In genomic region chr13:99367554-99368174, GRCm38 (mm10) we compare ENCODE assay signal across 14 mouse cellular contexts. TPM values are rescaled to one million over a fixed set of nuclear protein-coding genes. Genes with fewer than 3 reads are reported as not detected.
DNase-seq lines count a peak whose midpoint lies in the region; ATAC-seq and TF ChIP-seq lines count a peak whose summit lies in the region.
"Had no signal": no experiment of that assay in that cellular context is flagged by ENCODE, and none has a peak within 500 bp of the region (broad histone marks: within the 10 kb centered on the region; RNA-seq: fewer than 3 reads in every experiment).

No protein-coding gene starts in this region.

- no peak for TF ChIP-seq CTCF in heart, postnatal 0 days (IDR thresholded peaks at IDR 0.05; ENCODE audit: low read depth)
- no peak for TF ChIP-seq CTCF in thymus, adult 2 months (IDR thresholded peaks at IDR 0.05; ENCODE audit: borderline replicate concordance, control insufficient read depth, extremely low read depth, insufficient read depth, low read length, poor library complexity)

- DNase-seq in embryonic facial prominence, embryonic 10.5 days (ENCODE audit: low spot score): no peak
- no peak for DNase-seq in hindbrain, embryonic 11.5 days (ENCODE audit: low spot score)
- DNase-seq in cerebellum, postnatal 14 days: peak; percentile 72 to 79
- peak; percentile 54 for DNase-seq in heart, postnatal 0 days (ENCODE audit: low spot score)
- no peak for DNase-seq in kidney, postnatal 4 days
- DNase-seq in thymus, adult 2 months: no peak
- DNase-seq: adrenal gland, postnatal 36 days; lung, adult 18-20 months; right cerebral cortex, postnatal 25 days; thymus, postnatal 4 days had no signal

- H3K9ac ChIP-seq in embryonic facial prominence, embryonic 13.5 days: no peak overlapping the region
- no peak overlapping the region; the same call in 1 of the 2 replicates for H3K9ac ChIP-seq in hindbrain, embryonic 16.5 days (ENCODE audit: low read depth, low read length)
- no peak overlapping the region for H3K9ac ChIP-seq in hindbrain, embryonic 11.5 days (ENCODE audit: low read depth, low read length)
- no peak overlapping the region for H3K9ac ChIP-seq in heart, postnatal 0 days (replicated peaks; ENCODE audit: low read depth, low read length)
- H3K9ac ChIP-seq: limb, embryonic 13.5 days had no signal

- 84% methylated on average over 12 of the region's 12 CpGs for WGBS in embryonic facial prominence, embryonic 13.5 days
- 91% methylated on average over 12 of the region's 12 CpGs for WGBS in embryonic facial prominence, embryonic 10.5 days
- WGBS in hindbrain, embryonic 16.5 days: 73% methylated on average over 12 of the region's 12 CpGs
- 92% methylated on average over 12 of the region's 12 CpGs for WGBS in hindbrain, embryonic 11.5 days
- 68% methylated on average over 12 of the region's 12 CpGs for WGBS in heart, postnatal 0 days
- 97% methylated on average over 12 of the region's 12 CpGs for WGBS in thymus, adult 2 months

- TF ChIP-seq EP300 in heart, postnatal 0 days (IDR thresholded peaks at IDR 0.05; ENCODE audit: low read depth): no peak

- H3K36me3 ChIP-seq in embryonic facial prominence, embryonic 13.5 days: peaks cover 46% of the 10 kb centered on the region
- H3K36me3 ChIP-seq in embryonic facial prominence, embryonic 10.5 days (replicated peaks): peaks cover 82% of the 10 kb centered on the region
- H3K36me3 ChIP-seq in hindbrain, embryonic 16.5 days (ENCODE audit: control insufficient read depth, insufficient read depth, low read length): peaks cover 3% of the 10 kb centered on the region; the same call in 1 of the 2 replicates
- no peaks in the 10 kb centered on the region for H3K36me3 ChIP-seq in hindbrain, embryonic 11.5 days (ENCODE audit: control insufficient read depth, insufficient read depth, low read length)
- peaks cover 21% of the 10 kb centered on the region for H3K36me3 ChIP-seq in heart, postnatal 0 days (replicated peaks; ENCODE audit: control insufficient read depth, insufficient read depth, low read length)
- peaks cover 4% of the 10 kb centered on the region; the same call in 1 of the 2 replicates for H3K36me3 ChIP-seq in thymus, adult 2 months (ENCODE audit: control insufficient read depth, insufficient read depth, low read length)

- TF ChIP-seq POLR2A in thymus, adult 2 months (IDR thresholded peaks at IDR 0.05; ENCODE audit: control insufficient read depth, extremely low read depth, insufficient read depth, low read length, poor library complexity): no peak

- H3K9me3 ChIP-seq in embryonic facial prominence, embryonic 13.5 days: no peaks in the 10 kb centered on the region
- no peaks in the 10 kb centered on the region for H3K9me3 ChIP-seq in embryonic facial prominence, embryonic 10.5 days
- no peaks in the 10 kb centered on the region for H3K9me3 ChIP-seq in hindbrain, embryonic 16.5 days (ENCODE audit: control insufficient read depth, low read length)
- H3K9me3 ChIP-seq in hindbrain, embryonic 11.5 days (ENCODE audit: control insufficient read depth, low read length): no peaks in the 10 kb centered on the region
- no peaks in the 10 kb centered on the region for H3K9me3 ChIP-seq in heart, postnatal 0 days (replicated peaks; ENCODE audit: control insufficient read depth, low read length)
- H3K9me3 ChIP-seq: limb, embryonic 13.5 days had no signal

- 0 out of 2 replicates have a peak, but pooled peaks cover 3% of the 10 kb centered on the region for H3K4me1 ChIP-seq in embryonic facial prominence, embryonic 13.5 days
- no peaks in the 10 kb centered on the region for H3K4me1 ChIP-seq in embryonic facial prominence, embryonic 10.5 days
- H3K4me1 ChIP-seq in hindbrain, embryonic 16.5 days (ENCODE audit: control insufficient read depth, insufficient read depth, low read depth, low read length): no peaks in the 10 kb centered on the region; the same call in 1 of the 2 replicates
- H3K4me1 ChIP-seq in hindbrain, embryonic 11.5 days (replicated peaks; ENCODE audit: control insufficient read depth, insufficient read depth, low read length): no peaks in the 10 kb centered on the region
- H3K4me1 ChIP-seq in heart, postnatal 0 days (ENCODE audit: control insufficient read depth, insufficient read depth): peaks cover 11% of the 10 kb centered on the region
- no peaks in the 10 kb centered on the region for H3K4me1 ChIP-seq in thymus, adult 2 months (replicated peaks; ENCODE audit: control insufficient read depth, insufficient read depth, low read length)
- H3K4me1 ChIP-seq: limb, embryonic 13.5 days had no signal

- 0 out of 2 replicates have a peak overlapping the region, but pooled peaks have one; percentile 2 for H3K27ac ChIP-seq in embryonic facial prominence, embryonic 13.5 days
- no peak overlapping the region for H3K27ac ChIP-seq in embryonic facial prominence, embryonic 10.5 days (replicated peaks)
- H3K27ac ChIP-seq in hindbrain, embryonic 16.5 days (ENCODE audit: low read depth, low read length): no peak overlapping the region
- no peak overlapping the region for H3K27ac ChIP-seq in hindbrain, embryonic 11.5 days (ENCODE audit: low read depth, low read length)
- H3K27ac ChIP-seq in heart, postnatal 0 days (ENCODE audit: low read depth): no peak overlapping the region
- no peak overlapping the region; the same call in 1 of the 2 replicates for H3K27ac ChIP-seq in thymus, adult 2 months (ENCODE audit: control insufficient read depth, insufficient read depth, low read length)
- H3K27ac ChIP-seq: kidney, postnatal 0 days; limb, embryonic 13.5 days had no signal

- no peak overlapping the region for H3K4me2 ChIP-seq in embryonic facial prominence, embryonic 13.5 days
- H3K4me2 ChIP-seq in hindbrain, embryonic 16.5 days (ENCODE audit: low read length): no peak overlapping the region
- H3K4me2 ChIP-seq in hindbrain, embryonic 11.5 days (replicated peaks; ENCODE audit: low read depth, low read length): no peak overlapping the region
- H3K4me2 ChIP-seq in heart, postnatal 0 days (ENCODE audit: low read depth, low read length): no peak overlapping the region
- H3K4me2 ChIP-seq: limb, embryonic 13.5 days had no signal

- H3K4me3 ChIP-seq in embryonic facial prominence, embryonic 13.5 days: no peak overlapping the region
- H3K4me3 ChIP-seq in embryonic facial prominence, embryonic 10.5 days: no peak overlapping the region
- H3K4me3 ChIP-seq in hindbrain, embryonic 16.5 days (ENCODE audit: low read length): no peak overlapping the region
- no peak overlapping the region for H3K4me3 ChIP-seq in hindbrain, embryonic 11.5 days (ENCODE audit: low read depth, low read length)
- no peak overlapping the region for H3K4me3 ChIP-seq in heart, postnatal 0 days (ENCODE audit: low read depth, low read length)
- H3K4me3 ChIP-seq in thymus, adult 2 months (ENCODE audit: control insufficient read depth, insufficient read depth, low read length): no peak overlapping the region
- H3K4me3 ChIP-seq: limb, embryonic 13.5 days had no signal

- no peak for ATAC-seq in embryonic facial prominence, embryonic 13.5 days (ENCODE audit: insufficient number of reproducible peaks, insufficient read depth, low FRiP score, low TSS enrichment, low read depth)
- 0 out of 2 replicates have a peak, but pooled peaks have one; percentile 60 for ATAC-seq in hindbrain, embryonic 16.5 days
- no peak for ATAC-seq in hindbrain, embryonic 11.5 days (ENCODE audit: low FRiP score)
- peak; percentile 53 for ATAC-seq in heart, postnatal 0 days (ENCODE audit: insufficient read depth, low read depth)

- H3K27me3 ChIP-seq in embryonic facial prominence, embryonic 13.5 days: no peaks in the 10 kb centered on the region
- H3K27me3 ChIP-seq in embryonic facial prominence, embryonic 10.5 days (replicated peaks; ENCODE audit: low read depth, poor library complexity, severe bottlenecking): no peaks in the 10 kb centered on the region
- H3K27me3 ChIP-seq in hindbrain, embryonic 16.5 days (replicated peaks; ENCODE audit: control insufficient read depth, insufficient read depth, low read length): no peaks in the 10 kb centered on the region
- H3K27me3 ChIP-seq in hindbrain, embryonic 11.5 days (ENCODE audit: control insufficient read depth, insufficient read depth, low read length): no peaks in the 10 kb centered on the region; the same call in 1 of the 2 replicates
- no peaks in the 10 kb centered on the region for H3K27me3 ChIP-seq in heart, postnatal 0 days (ENCODE audit: control insufficient read depth, insufficient read depth, low read length)
- H3K27me3 ChIP-seq in thymus, adult 2 months (ENCODE audit: control insufficient read depth, insufficient read depth, low read length): no peaks in the 10 kb centered on the region
- H3K27me3 ChIP-seq: limb, embryonic 13.5 days had no signal

RNA-seq across cellular contexts. Expression of gene Mrps27, which starts 23.1 kb away (rescaled TPM):
- 60.1 and 62.5 TPM in 2 replicates for polyA plus RNA-seq in embryonic facial prominence, embryonic 13.5 days (2015; fragmentation: Nextera tagmentation; extraction: Ambion mirVana)
- 82.8 and 88.2 TPM in 2 replicates for polyA plus RNA-seq in embryonic facial prominence, embryonic 10.5 days (2016; fragmentation: Nextera tagmentation; extraction: Ambion mirVana)
- 46.8 and 47.6 TPM in 2 replicates for polyA plus RNA-seq in hindbrain, embryonic 16.5 days (2015; fragmentation: Nextera tagmentation; extraction: Ambion mirVana)
- polyA plus RNA-seq in hindbrain, embryonic 11.5 days (2014; fragmentation: Nextera tagmentation; extraction: Ambion mirVana): 55.6 and 59.2 TPM in 2 replicates
- 54.2 and 55.3 TPM in 2 replicates for total RNA-seq in heart, postnatal 0 days (2014; rRNA removed; ENCODE audit: low replicate concordance)
- polyA plus RNA-seq in heart, postnatal 0 days (2015; fragmentation: Nextera tagmentation; extraction: Ambion mirVana): 70.8 TPM in 2 replicates
- polyA plus RNA-seq in thymus, adult 2 months (2012; rRNA removed): 12.7 and 16.1 TPM in 2 replicates

RNA-seq across cellular contexts. Expression of gene Ptcd2, which starts 23.2 kb away (rescaled TPM):
- polyA plus RNA-seq in embryonic facial prominence, embryonic 13.5 days (2015; fragmentation: Nextera tagmentation; extraction: Ambion mirVana): 44.7 and 45.8 TPM in 2 replicates
- 52.9 and 55.0 TPM in 2 replicates for polyA plus RNA-seq in embryonic facial prominence, embryonic 10.5 days (2016; fragmentation: Nextera tagmentation; extraction: Ambion mirVana)
- polyA plus RNA-seq in hindbrain, embryonic 16.5 days (2015; fragmentation: Nextera tagmentation; extraction: Ambion mirVana): 53.6 and 59.4 TPM in 2 replicates
- 51.9 and 56.8 TPM in 2 replicates for polyA plus RNA-seq in hindbrain, embryonic 11.5 days (2014; fragmentation: Nextera tagmentation; extraction: Ambion mirVana)
- total RNA-seq in heart, postnatal 0 days (2014; rRNA removed; ENCODE audit: low replicate concordance): 51.4 and 69.7 TPM in 2 replicates
- polyA plus RNA-seq in heart, postnatal 0 days (2015; fragmentation: Nextera tagmentation; extraction: Ambion mirVana): 80.8 and 88.8 TPM in 2 replicates
- polyA plus RNA-seq in thymus, adult 2 months (2012; rRNA removed): 19.2 and 20.6 TPM in 2 replicates

Comparison
In these comparisons a context has a peak if more than half of its experiments do, and no peak if none do; other contexts are left out.
1. ATAC-seq: peak in hindbrain, embryonic 16.5 days (single experiment) and heart, postnatal 0 days (single experiment); none in embryonic facial prominence, embryonic 13.5 days (single experiment) and hindbrain, embryonic 11.5 days (single experiment).
2. DNase-seq: peak in cerebellum, postnatal 14 days (2 of 2) and heart, postnatal 0 days (single experiment); none in embryonic facial prominence, embryonic 10.5 days (single experiment), hindbrain, embryonic 11.5 days (single experiment), kidney, postnatal 4 days (0 of 2) and thymus, adult 2 months (single experiment).